Mouse (Mus musculus): ENCODE measurements at regions not wholly inside any gene's neighbourhood (a gene's known extent, or its start where the extent isn't known, plus 50 kb on each side); places are given as distances from the start of the nearest gene placed in this dataset.

DNA sequence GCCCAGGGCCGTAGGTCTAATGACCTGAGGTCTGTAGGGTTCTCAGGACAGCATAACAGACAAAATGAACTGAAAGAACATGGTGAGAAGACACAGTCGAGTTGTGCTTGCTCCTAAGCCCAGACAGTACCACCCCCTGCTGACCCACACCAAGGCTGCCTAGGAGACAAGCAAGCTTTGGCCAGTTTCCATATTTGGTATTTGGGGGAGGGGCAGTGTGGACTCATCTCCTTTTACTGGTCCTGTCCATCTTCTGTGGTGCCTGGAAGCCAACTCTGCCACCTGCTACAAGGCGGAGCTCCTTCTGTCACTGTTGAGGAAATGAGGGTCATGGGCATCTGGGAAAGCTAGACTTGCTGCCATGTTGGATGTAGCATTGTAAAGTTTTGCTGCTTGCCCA, 68.9 kb downstream of the Tex29 start:
- DNase-seq, result no peak

DNA sequence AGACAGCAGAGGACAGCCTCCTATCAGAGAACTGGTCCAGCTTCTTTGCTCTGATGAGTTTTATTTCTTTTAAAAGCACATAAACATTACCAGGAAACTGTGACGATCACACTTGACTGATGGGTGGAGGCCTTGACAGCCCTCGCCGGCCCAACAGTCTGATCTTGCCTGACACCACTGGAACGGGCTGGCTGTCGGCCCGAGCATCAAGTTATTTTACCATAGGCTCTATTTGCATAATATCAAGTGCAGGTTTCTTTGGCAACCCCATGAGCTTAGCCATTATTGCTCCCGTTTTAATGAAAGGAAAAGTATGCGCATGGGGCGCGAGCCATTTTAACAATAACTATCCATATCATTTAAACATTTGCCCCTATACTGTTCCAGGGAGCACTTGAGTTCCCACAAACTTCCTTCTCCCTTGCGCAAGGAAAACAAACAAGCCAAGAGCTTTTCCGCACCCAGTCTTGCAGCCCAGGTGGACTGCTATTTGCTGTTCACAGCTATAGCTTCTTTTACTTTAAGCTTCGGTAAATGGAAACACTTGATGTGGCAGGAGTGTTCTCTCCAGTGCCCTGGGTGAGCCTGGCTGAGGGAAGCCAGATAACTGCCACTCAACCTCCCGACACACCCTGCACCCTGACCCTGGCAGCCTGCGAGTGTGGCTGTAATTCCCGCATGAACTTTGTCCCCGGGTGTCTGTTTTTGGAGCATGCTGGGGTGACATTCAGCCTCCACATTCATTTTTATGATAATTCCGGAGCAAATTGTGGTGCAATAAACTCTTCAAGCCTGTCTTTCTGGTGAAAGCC, 71.6 kb downstream of the Tex29 start:
- no peak for DNase-seq

DNA sequence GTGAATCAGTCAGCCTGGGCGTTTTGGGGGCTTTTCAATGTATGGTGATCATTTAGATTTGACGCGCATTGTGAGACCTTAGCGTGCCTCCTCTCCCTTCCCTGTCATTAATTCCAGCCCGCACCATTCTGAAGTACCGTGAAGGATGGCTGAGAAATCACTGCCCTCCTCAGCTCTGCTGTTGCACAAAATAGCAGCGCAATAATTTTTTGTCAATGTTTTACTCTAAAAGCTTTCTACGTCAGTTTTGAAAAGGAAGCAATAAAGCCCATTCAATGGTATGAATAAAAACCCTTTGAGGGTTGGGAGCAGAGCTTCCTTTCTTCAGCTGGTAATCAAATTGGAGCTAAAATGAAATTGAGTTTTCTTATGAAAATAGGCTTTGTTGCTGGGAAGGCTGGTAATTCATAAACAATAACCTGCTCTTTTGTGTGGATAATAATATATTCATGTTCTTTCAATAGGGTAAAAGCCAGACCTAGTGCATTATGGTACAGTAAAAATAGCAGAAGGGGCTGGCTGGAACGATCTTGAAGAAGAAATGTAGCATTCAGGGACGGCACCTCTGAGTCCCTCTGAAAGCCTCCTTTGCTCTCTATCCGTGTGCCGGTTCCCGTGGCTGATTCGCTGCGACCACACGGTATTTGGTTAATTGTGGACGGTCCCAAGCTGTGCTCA, 72.3 kb downstream of the Tex29 start:
- no peak for DNase-seq

DNA sequence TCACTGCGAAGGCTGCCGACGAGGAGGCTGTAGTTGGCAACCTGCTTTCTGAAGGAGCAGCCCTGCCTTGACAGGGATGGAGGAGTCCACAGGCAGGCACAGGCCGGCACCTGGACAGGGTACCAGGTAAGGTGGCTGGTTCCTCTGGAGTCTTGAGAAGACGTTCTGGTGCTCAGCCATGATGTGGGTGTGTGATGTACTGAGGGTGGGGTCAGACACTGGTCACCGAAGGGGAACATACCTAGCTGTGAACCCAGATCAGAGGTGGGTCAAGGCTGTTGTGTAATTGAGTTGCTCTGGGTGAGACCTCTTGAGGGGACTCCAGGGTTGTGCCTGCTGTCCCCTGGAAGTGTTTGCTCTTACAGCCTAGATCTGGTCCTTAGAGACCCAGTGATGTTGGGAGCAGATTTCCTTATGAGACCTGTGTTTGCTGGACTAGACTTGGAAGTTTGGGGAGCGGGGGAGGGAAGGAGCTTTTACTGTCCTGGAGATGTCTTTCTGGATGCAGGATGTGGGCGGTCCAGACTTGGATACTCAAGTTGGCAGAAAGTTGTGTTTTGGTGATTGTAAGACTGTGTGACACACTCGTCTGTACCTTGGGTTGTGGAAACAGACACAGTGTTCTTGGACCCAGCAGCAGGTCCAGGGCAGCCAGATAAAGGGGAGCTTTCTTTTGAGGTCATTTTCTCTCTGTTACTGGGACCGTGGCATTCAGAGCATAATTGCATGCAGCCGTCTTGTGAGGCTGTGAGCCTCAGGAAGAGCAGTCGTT, 73.0 kb downstream of the Tex29 start:
- no peak for DNase-seq

DNA sequence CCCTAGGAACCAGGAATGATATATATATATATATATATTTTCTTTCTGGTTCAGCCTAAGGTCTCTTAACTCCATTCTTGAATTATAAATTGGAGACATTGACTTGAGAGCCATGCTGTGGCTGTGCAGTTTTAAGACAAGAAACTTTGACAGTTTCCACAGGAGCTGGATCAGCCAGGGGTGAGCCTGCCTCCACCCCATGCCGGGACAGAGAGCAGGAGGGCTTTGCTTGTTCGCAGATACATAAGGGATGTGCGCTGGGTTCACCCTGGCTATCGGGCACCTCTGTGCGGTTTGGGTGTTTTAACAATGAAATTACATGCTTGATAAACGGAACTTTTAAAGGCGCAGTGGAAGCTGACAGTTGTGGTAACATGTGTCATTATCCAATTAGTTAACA, 73.9 kb downstream of the Tex29 start:
- no peak for DNase-seq

DNA sequence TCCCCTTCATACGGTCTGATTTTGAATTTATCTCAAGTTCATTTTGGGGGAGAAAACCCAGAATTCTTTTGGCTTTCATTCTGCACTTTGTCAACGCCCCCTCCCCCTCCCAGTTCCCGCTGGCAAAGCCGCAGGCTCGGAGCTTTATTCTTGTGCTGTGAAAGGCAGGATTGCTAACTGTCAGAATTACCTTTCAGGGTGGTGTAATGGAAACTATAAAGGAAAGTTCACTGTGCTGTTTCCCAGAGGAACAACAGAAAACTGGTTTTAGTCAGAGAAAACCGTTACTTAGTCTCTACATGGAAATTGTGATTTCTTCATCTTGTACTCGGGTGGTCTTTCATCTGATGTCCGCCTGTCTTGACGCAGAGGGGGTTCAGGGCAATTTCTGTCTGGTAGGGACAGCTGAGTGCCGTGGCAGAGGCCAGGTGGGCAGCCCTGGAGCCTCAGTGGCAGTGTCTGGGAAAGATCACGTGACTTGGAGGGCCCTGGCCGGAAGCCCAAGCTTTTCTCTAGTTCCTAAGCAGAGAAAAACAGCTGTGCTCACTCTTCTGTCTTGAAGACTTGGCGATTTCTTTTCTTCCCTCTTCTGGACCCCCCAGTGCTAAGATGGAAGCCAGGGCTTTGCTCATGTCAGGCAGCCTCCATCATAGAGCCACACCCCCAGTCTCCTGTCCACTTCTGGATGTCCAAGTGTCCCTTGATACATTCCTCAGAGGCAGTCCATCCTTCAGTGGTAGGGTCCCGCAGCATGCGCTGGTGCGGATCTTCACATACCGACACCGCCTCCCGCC, 74.6 kb downstream of the Tex29 start:
- peak; percentile 12 for DNase-seq

DNA sequence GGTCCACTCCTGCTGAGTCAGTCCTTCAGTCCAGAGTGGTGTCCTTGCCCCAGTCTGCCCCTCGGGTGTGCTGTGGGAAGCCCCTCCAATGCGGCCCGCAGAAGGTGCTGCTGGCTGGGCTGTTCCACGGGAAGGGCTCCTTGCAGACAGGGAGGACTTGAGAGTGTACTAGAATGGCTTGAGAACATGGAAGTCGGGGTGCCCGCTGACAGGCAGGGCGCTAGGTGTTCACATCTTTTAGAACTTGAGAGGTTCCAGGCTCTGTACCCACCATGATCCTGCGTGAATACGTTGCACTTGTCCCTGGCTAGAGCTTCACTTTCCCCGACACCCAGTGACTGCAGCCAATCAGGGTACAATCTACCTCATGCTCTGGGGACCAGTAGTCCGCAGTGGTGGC, 75.4 kb downstream of the Tex29 start:
- no peak for DNase-seq

DNA sequence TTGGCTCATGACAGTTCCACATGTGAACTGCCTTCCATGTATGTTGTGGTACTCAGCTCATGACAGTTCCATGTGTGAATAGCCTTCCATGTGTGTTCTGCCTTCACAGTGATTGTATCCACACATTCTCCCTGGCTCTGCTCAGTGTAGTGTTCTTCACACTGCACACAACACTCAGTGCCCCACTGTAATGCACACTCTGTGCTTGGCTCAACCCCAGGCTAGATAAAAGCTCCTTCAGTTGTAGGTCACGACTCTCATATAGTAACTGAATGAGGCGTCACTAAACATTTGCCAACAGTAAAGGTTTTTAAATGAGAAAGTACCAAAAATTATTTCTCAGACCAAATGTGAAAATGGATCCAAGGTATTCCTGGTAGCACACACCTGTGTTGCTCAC, 79.6 kb downstream of the Tex29 start:
- no peak for DNase-seq

DNA sequence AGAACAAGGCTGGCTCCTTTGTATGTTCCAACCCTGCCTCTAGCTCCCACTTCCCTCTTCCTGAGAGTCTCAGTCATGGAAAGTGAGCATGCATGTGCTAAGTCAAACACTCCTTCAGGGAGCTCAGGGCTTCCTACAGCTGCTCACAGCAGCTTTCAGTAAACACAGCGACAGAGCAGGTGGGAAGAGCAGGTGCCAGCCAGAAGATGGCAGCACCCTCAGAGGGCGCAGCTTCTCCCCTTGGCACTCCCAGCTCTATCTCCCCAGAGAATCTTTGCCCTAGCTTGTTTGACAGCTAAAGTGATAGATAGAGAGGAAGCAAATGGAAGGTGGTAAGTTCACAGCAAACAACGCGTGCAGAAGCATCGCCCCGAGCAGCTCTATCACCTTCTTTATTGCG, 82.8 kb downstream of the Tex29 start:
- DNase-seq, result no peak

DNA sequence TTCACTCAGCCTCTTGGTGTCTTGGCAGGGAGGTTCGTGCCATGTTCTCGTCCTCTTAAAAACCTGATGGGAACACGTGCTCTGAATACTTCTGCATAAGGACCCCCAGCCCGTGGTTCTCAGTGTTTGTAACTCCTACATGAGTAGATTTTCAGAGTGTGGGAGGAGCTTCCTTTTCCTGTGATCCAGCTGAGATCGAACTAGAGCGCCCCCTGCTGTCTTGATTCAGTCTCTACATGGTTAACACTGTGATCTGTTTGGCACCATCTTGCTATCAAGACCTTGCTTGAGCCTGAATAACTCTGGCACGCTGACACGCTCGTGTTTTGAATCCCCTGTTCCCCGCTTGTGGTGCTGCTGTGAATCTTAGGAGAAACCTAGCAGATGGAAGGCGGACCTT, 83.9 kb downstream of the Tex29 start:
- peak; percentile 24 for DNase-seq

DNA sequence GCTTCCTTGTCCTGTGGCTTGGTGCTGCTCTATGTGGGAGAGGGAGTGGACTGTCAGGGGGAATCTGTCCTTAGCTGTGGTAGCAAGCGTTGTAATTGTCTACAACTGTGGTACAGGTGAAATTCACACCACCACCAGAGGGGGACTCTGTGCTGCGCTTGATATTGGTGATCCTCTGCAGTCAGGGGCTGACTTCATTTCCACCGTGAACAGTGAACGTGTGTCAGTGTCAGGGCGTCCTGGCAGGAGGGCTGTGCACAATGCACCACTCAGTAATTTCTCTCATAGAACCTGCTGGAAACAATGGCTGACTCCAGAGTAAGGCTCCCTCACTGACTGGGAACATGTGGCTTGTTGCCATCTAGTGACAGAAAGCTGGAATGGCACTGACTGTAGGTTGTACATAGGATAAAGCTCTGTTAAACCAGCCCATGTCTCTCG, 102.6 kb downstream of the Tex29 start:
- DNase-seq, result peak; percentile 33

DNA sequence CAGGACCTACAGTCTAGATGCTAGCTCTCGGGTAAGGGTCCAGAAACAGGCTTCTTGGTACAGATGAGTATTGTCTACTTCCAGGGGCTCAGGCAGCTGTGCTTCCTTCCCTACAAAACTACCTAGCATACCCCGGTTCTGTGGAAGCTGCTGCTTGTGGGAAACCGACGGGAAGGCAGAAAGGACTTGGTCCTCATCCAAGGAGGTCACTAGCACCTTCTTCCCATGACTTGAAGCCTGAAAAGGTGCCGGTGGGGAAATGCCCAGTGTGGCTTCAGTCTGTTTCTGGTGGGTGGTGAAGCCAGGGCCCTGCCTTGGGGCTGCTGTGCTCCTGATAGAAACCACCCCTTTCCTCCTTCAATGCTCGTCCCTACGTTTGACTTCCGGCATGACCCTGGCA, 107.5 kb downstream of the Tex29 start:
- no peak for DNase-seq

DNA sequence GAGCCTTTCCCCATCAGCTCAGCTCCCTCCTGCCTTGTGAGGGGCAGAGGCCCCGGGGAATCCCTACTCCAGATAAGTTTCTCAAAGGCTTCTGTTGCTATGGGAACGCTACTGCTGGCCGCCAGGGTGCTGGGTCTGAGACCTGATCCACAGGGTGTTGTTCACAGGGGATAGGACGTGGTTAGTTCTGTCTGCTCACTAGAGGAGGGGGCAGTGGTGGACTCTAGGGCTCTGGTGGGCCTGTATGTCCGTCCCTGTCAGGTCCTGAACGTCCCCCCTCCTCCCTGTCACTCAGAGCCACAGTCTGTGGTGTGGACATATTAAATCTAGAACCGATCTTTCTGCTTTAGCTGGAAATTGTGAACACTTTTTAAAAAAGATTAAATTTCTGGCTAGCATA, 116.0 kb downstream of the Tex29 start:
- DNase-seq, result no peak

DNA sequence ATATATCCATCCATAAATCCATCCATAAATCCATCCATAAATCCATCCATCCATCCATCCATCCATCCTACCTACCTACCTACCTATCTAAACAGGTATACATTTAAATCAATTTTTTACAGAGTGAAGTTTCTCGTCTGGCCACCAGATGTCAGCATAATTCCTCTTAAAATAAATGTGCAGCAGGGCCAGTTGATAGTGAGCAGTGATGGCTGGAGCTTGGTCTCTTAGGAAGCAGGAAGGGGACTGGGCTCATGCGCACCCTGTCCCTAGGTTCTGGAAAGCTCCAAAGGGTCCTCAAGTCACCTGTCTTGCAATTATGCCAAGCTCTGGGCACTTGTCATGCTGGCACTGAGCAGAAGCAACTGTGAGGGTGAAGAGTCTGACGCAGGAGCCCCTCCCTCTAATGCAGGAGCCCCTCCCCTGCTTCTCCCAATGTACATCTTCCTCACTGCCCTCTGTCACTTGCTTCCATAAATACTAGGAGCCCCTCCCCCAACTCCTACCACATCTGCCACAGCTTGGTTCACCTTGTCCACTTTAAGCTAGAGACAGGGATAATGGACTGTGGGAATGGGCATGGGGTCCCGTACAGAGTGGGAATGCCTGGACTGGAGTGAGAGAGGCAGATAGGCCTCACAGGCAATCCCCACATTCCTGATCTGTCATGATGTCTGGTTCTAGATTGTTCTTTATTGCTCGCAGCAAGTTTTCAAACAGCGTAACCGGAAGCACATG, 116.9 kb downstream of the Tex29 start:
- no peak for DNase-seq

DNA sequence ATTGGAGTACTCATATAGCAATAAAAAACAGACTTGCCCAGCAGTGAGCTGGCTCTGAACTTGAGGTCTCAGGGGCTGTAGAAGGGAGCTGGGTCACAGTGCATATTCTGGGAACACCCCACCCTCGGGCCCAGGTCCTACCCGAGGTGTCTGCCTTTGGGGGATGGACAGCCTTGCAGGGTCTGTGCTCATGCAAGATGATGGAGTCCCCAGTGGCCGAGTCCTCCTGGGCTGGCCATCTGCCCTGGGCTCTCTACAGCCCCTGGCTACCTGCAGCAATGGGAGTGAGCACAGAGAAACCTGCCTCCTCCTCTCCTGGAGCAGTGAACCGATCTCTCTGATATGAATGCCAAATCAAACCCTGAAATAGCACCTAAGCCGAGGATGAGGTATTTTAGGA, 117.9 kb downstream of the Tex29 start:
- no peak for DNase-seq

DNA sequence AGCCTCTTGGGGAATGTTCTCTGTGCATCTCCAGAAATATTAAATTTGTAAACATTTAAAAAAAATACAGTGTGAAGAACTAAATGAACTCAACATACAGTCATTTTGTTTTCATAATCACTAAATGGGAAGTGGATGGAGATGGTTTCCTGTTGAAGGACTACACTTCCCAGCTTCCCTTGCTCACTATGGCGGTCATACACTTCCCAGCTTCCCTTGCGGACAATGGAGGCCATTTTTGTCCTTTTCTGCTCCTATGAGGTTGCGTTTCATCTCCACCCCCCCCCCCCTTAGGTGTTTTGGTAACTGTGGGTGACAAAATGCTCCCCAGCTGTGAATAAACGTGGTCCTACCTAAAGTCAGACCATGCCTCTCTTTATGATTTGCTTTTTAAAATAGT, 119.2 kb downstream of the Tex29 start:
- no peak for DNase-seq

DNA sequence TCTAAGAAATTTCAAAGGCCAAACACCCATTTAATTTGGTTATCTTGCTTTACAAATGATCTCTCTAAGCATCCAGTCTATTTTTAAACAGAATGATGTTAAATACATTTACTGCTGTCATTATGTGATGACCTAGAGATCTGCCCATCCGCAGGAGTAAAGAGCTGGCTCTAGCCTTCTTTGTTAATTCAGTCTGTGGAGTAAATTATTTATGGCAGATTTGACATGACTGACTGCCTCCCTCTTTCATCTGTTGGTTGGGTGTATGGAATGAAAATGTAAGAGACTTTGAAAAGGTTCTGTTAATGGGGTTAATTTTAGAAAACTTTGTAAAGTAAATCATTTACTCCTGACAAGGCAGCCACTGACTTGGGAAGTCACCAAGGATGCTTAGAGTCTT, 123.3 kb downstream of the Tex29 start:
- DNase-seq, result no peak

DNA sequence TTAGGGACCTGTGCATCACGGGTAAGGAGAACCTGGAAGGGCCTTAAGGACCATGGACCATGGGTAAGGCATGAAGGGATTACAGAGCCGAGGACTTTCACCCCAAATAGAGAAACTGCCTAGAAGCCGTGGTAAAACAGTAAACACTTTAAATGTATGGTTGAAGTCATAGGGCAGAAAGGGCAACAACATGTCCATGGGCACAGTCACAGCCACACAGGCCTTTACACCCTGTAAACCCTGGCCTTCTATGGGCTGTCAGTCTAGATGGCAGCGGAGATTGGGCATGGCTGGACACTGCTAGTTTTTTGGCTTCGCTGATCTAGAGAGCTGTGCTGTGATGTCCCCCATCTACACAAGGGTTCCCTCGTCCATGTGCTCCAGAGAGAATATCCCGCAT, 127.4 kb downstream of the Tex29 start:
- no peak for DNase-seq

DNA sequence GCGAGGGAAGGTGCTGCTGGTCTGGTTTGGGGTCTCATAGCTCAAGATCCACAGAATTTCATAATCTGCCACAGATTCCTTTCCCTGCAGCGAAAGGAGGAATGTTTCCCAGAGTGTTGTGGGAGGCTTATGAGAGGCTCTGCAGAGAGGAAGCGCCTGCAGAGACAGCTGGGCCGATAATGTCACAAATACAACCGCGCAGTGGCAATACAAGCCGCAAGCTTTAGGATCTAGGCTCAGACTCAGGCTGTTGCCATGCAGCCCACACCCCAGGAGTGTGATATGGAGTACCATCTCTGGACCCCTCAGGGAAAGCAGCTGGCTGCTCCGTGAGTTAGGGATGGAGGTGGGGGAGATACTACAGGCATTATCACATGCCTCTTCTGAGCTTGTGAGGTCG, 130.2 kb downstream of the Tex29 start:
- peak; percentile 40 for DNase-seq

DNA sequence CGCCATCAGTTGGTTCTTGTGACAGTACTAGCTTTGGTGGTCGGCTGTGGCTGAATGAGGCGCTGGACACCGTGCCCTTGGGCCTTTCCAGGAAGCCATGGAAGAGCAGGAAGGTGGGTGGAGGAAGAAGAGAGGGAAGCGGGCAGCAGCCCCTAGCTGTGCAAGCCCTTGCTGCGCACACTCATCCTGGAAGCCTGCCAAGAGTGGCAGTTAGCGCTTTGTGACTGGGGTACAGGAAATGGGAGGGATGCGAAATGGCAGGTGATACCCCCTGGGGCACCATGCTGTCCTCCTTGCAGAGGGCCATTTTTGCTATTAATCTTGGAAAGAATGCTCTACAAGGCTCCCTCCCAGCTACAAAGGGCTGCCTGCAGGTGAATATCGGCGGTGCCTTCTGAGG, 133.2 kb downstream of the Tex29 start:
- no peak for DNase-seq

DNA sequence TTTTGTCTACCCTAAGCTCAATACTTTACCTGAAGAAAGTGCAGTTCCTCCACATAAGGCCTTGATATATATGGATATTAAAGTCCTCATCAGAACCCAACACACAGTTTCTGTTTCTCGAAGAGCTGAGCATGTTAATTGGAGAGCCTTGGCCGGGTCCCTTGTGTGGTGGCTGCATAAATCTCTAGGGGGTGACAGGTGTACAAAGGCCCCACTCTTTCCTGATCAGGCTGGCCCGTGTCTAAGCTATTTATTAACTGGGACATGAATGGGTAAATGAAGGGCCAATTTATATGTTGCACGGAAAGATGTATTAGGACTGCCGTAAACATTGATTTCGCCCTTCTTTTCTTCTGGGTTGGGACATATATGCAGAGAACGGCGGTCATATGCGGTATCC, 136.8 kb downstream of the Tex29 start:
- no peak for DNase-seq

DNA sequence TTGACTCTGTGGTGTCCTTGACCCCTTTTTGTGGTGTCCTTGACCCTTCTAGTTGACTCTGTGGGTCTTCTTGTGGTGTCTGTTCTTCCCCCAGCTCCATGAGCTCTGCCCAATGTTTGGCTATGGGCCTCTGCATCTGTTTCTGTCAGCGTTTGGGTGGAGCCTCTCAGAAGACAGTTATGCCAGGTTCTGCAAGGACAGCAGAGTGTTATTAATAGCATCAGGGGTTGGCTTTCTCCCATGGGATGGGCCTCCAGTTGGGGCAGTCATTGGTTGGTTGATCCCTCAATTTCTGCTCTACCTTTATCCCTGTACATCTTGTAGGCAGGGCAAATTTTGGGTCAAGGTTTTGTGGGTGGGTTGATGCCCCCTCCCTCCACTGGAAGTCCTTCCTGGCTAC, 138.8 kb downstream of the Tex29 start:
- no peak for DNase-seq

All from right cerebral cortex, postnatal 25 days (tissue).